Mouse (Mus musculus): ENCODE data around the gene Tomm40l.
A peak's percentile ranks its signal among the peaks of the same experiment; 100 is the strongest.

Tomm40l gene

DNA sequence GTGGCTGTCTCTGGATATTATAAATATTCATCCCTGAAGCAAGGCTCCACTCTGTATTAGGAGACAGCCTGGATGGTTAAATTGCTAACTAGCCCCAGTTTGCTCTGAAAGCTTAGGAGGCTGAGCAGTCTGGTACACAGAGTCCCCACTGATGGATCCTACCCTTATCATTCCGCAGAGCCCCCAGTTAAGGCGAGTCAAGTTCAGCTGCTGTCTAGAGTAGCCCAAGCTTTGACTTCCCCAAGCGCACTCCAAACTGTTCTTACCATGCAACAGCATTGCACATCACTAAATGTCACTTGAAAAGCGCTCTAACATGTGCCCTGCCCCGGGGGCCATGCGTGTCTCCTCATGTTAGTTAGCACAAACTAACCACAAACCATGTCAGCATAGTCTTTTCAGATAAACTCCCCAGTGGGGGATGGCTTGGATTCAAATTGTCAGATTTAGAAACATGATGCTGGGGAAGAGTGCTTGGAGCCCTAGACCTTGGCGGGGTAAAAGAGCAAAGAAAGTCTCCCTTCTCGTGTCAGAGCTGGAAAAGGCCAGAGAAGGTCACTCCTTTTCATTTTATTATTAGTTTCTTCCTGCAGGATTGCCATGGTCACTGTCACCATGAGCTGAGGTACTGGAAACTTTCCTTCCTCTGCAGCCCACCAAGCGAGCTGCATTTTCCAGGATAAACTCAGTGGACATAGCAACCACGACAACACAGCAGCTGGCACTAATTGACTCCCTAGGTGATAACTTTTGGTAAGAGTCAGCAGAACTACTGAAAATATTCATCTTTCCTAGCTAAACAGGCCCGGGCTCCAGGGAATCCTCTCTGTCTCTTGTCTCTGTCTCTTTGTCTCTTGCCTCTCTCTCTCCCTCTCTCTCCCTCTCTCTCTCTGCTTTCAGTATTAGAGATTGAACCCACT, 28.1 kb downstream of the Tomm40l start:
- DNase-seq (ENCODE audit: low read depth, low spot score): no peak

- DNase-seq (ENCODE audit: low read depth, low spot score): no peak
Observed at GRCm38 (mm10) chr1:171193093-171193840, 29.0 kb downstream of the Tomm40l start.

GRCm38 (mm10) chr1:171192283-171192682, 30.0 kb downstream of the Tomm40l start:
- DNase-seq (ENCODE audit: low read depth, low spot score): no peak

DNA sequence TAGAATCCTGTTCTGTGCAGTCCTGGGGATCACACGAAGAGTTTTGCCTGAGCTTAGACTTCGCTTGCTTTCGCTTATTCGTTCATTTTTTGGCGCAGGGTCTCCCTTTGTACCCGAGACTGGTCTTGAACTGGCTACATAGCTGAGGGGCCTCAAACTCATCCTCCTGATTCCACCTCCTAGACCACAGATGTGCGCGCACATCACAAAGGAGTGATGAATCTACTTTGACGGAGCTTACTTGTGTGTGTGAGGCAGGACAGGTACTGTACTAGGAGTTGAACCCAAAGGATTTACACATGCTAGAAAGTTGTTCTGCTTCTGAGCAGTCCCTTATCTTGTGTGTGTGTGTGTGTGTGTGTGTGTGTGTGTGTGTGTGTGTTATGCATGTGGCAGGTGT, 31.5 kb downstream of the Tomm40l start:
- DNase-seq (ENCODE audit: low read depth, low spot score): no peak

GRCm38 (mm10) chr1:171189476-171190114, 32.7 kb downstream of the Tomm40l start:
- no peak for DNase-seq (ENCODE audit: low read depth, low spot score)

DNA sequence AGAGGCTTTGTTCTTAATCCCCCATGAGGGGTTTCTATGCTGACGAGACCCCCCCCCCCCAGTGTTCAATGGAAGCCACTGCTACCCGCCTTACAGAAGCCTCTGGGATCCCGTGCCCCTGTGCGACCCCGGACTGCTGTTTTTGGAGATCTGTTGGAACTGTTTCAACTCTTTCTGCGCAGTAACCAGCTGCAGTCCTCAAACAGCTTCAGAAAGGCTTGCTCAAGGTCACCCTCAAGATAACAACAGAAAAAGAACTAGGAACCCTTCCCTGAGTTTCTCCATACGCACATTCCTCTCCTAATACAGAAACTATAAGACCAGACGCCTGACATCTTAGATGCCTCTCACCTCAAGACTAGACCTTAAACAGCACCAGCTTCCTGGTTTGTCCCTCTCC, 33.3 kb downstream of the Tomm40l start:
- no peak for DNase-seq (ENCODE audit: low read depth, low spot score)

GRCm38 (mm10) chr1:171187851-171188700, 34.2 kb downstream of the Tomm40l start:
- peak; percentile 37 for DNase-seq (ENCODE audit: low read depth, low spot score)

DNA sequence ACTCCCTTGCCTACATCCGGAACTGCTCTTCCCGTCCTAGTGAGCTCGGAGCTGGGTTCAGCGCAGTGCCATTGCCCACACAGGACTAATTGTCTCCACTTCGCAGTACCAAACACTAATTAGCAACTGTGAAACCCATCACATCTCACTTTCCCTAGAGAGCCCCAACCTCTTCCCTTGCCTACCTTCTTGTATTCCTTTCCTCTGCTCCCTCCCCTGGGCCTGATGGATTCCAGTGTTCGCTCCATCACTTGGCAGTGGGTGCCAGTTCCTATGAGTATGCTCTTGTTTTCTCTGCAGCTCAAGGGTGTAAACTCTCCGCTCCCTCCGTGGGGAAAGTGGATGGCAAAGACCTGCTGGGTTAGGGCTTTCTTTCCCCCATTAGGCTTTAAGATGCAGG, 36.7 kb downstream of the Tomm40l start:
- no peak for DNase-seq (ENCODE audit: low read depth, low spot score)

DNA sequence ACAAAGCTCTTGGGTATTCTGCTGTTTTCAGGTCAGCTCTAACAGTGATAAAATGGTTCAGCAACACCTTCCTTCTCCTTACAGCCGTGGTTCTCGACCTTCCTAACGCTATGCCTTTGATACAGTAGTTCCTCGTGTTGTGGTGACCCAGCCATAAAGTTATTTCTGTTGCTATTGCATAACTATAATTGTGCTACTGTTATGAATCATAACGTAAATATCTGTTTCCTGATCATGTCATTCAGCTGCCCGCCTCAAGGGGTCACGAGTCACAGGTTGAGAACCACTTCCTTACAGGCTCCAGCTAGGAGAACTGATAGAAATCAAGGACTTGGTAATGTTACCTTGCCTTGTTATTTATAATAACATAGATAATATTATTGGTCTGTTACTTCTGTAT, 38.0 kb downstream of the Tomm40l start:
- no peak for DNase-seq (ENCODE audit: low read depth, low spot score)

DNA sequence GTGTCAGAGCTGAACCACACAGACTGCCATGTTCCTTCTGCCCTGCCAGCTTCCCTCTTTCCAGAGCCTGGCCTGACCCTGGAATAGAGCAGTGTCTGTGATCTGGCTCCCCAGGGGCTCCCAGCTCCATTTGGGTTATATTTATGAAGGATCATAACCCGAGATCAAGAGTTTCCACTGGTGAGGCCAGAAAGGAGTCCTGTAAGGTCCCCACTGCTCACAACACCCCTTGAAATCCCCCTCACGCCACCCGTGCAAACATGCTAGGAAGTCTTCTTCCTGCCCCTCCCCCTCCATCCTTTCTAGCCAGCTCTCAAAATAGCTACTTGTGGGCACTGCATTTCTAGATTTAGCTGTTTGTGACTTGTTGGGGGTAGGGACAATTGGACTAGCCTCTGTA, 38.7 kb downstream of the Tomm40l start:
- no peak for DNase-seq (ENCODE audit: low read depth, low spot score)

GRCm38 (mm10) chr1:171183025-171183424, 39.3 kb downstream of the Tomm40l start:
- DNase-seq (ENCODE audit: low read depth, low spot score): no peak

DNA sequence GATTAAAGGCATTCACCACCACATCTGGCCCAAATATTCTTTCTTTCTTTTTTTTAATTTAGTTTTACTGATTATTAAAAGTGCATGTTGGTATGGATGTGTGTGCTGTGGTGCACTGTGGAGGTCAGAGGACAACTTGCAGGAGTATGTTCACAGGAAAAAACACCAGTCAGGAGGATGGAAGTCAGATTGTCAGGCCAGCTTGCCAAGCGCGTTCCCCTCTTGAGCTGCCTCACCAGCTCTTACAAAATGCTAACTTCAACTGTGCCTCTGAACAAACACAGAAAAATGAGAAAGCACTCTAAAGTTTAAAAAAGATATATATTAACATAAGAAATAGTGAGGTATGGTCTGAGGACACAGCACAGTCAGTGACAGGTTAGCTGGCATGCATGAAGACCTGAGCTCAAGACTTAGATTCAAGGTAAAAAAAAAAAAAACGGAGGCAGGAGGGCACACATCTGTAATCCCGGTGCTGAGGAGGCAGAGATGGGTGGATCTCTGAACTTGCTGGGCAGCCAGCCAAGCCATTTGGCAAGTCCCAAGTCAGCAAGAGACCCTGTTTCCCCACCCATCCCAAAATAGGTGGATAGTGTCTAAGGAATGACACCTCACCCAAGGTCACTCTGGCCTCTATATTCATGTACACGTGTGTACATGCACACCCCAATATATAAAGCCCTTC, 42.7 kb downstream of the Tomm40l start:
- no peak for DNase-seq (ENCODE audit: low read depth, low spot score)

DNA sequence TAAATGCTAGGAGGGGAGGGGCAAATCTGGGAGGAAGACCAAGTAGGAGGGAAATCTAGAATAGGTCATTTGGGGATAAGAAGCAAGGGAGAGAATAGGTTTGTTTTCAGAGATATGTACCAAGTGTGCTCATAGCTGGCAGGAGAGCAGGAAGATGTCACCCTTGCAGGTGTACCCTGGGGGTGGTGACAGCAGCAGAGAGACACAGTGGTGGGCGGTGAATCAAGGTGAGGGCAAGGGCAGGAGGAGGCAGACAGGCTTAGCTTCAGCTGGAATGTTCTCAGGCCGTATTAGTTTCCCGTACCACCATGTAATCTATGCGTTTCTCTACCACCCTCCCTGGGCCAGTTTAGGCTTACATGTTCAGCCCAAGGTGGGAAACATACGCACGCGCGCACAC, 49.5 kb downstream of the Tomm40l start:
- DNase-seq (ENCODE audit: low read depth, low spot score): no peak

GRCm38 (mm10) chr1:171171138-171171537, 51.2 kb downstream of the Tomm40l start:
- no peak for DNase-seq (ENCODE audit: low read depth, low spot score)

DNA sequence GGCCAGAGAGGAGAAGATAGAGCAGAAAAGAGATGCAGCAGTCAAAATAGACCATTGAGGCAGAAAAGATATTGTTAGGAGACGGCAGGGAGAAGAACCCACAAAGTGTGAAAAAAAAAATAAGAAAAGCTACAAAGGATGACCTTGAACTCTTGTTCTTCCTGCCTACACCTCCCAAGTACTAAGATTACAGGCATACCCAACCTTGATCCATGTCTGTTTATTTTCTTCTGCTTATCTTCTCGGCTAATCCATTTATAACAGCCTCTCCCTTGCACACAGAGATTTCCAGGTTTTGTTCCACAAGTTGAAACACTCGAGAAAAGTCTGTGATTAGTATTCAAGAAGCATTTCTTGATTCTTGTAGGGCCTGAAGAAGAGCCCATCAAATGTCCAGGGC, 52.4 kb downstream of the Tomm40l start:
- DNase-seq (ENCODE audit: low read depth, low spot score): no peak

DNA sequence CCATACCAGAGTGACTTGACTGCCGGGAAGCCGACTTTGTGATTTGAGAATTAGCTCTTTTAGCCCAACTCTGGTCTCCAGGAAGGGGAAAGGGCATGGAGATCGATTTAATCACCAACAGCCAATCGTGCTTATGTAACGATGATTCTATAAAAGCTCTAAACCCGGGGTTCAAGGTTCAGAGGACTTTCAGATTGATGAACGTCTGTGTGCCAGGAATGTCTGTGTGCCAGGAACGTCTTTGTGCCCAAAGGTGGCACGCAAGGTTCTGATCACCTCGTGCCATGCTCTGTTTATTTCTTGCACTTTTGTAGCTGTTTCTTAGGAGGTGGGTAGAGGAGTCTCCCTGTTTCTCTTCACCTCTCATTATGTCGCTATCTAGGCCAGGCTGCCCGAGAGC, 53.4 kb downstream of the Tomm40l start:
- DNase-seq (ENCODE audit: low read depth, low spot score): no peak
